Mouse (Mus musculus): ENCODE results near the gene Cadm1.

Gene Cadm1

GRCm38 (mm10) chr9:47728852-47729251, 198.9 kb downstream of the Cadm1 start:
- in situ Hi-C loops (cut with MboI; ENCODE audit: low sequenced_read_pairs): no loop called here

- in situ Hi-C loops (cut with MboI; ENCODE audit: low sequenced_read_pairs): no loop called here
Measured at GRCm38 (mm10) chr9:47730247-47730646, 200.3 kb downstream of the Cadm1 start.

GRCm38 (mm10) chr9:47733780-47734451, 203.9 kb downstream of the Cadm1 start:
- in situ Hi-C loops (cut with MboI; ENCODE audit: low sequenced_read_pairs): no loop called here

GRCm38 (mm10) chr9:47734905-47735304, 204.9 kb downstream of the Cadm1 start:
- in situ Hi-C loops (cut with MboI; ENCODE audit: low sequenced_read_pairs): no loop called here

- in situ Hi-C loops (cut with MboI; ENCODE audit: low sequenced_read_pairs): no loop called here
Measured at GRCm38 (mm10) chr9:47738799-47739198, 208.8 kb downstream of the Cadm1 start.

GRCm38 (mm10) chr9:47739276-47739675, 209.3 kb downstream of the Cadm1 start:
- in situ Hi-C loops (cut with MboI; ENCODE audit: low sequenced_read_pairs): no loop called here

- in situ Hi-C loops (cut with MboI; ENCODE audit: low sequenced_read_pairs): no loop called here
Measured at GRCm38 (mm10) chr9:47741751-47742150, 211.8 kb downstream of the Cadm1 start.

- in situ Hi-C loops (cut with MboI; ENCODE audit: low sequenced_read_pairs): no loop called here
Measured at GRCm38 (mm10) chr9:47744916-47745315, 214.9 kb downstream of the Cadm1 start.

GRCm38 (mm10) chr9:47745716-47746115, 215.7 kb downstream of the Cadm1 start:
- in situ Hi-C loops (cut with MboI; ENCODE audit: low sequenced_read_pairs): no loop called here

GRCm38 (mm10) chr9:47749160-47749559, 219.2 kb downstream of the Cadm1 start:
- in situ Hi-C loops (cut with MboI; ENCODE audit: low sequenced_read_pairs): no loop called here

- in situ Hi-C loops (cut with MboI; ENCODE audit: low sequenced_read_pairs): no loop called here
Measured at GRCm38 (mm10) chr9:47752516-47752915, 222.5 kb downstream of the Cadm1 start.

GRCm38 (mm10) chr9:47753127-47753526, 223.2 kb downstream of the Cadm1 start:
- in situ Hi-C loops (cut with MboI; ENCODE audit: low sequenced_read_pairs): no loop called here

- in situ Hi-C loops (cut with MboI; ENCODE audit: low sequenced_read_pairs): no loop called here
Measured at GRCm38 (mm10) chr9:47755119-47755518, 225.1 kb downstream of the Cadm1 start.

GRCm38 (mm10) chr9:47757798-47758197, 227.8 kb downstream of the Cadm1 start:
- in situ Hi-C loops (cut with MboI; ENCODE audit: low sequenced_read_pairs): no loop called here

GRCm38 (mm10) chr9:47758320-47758719, 228.3 kb downstream of the Cadm1 start:
- in situ Hi-C loops (cut with MboI; ENCODE audit: low sequenced_read_pairs): no loop called here

GRCm38 (mm10) chr9:47759807-47760206, 229.8 kb downstream of the Cadm1 start:
- in situ Hi-C loops (cut with MboI; ENCODE audit: low sequenced_read_pairs): no loop called here

GRCm38 (mm10) chr9:47761601-47762000, 231.6 kb downstream of the Cadm1 start:
- in situ Hi-C loops (cut with MboI; ENCODE audit: low sequenced_read_pairs): no loop called here

GRCm38 (mm10) chr9:47762913-47763312, 232.9 kb downstream of the Cadm1 start:
- in situ Hi-C loops (cut with MboI; ENCODE audit: low sequenced_read_pairs): no loop called here

GRCm38 (mm10) chr9:47764920-47765319, 234.9 kb downstream of the Cadm1 start:
- in situ Hi-C loops (cut with MboI; ENCODE audit: low sequenced_read_pairs): no loop called here

- in situ Hi-C loops (cut with MboI; ENCODE audit: low sequenced_read_pairs): no loop called here
Measured at GRCm38 (mm10) chr9:47765323-47765722, 235.3 kb downstream of the Cadm1 start.

- in situ Hi-C loops (cut with MboI; ENCODE audit: low sequenced_read_pairs): no loop called here
Measured at GRCm38 (mm10) chr9:47766342-47766741, 236.4 kb downstream of the Cadm1 start.

- in situ Hi-C loops (cut with MboI; ENCODE audit: low sequenced_read_pairs): no loop called here
Measured at GRCm38 (mm10) chr9:47770836-47771235, 240.9 kb downstream of the Cadm1 start.

GRCm38 (mm10) chr9:47771953-47772352, 242.0 kb downstream of the Cadm1 start:
- in situ Hi-C loops (cut with MboI; ENCODE audit: low sequenced_read_pairs): no loop called here

Data from CH12F3 (cell line).